Mouse (Mus musculus) stomach, postnatal 0 days (tissue): ENCODE results near the gene Eif3k.
A peak's percentile ranks its signal among the peaks of the same experiment; 100 is the strongest.

Experiments used
- CTCF ChIP-seq: IDR thresholded peaks from 2 replicates; pipeline ENCODE4 v1.5.1; 2016; ENCODE audit warnings: antibody characterized with exemption, low read depth, mild to moderate bottlenecking, moderate library complexity
- EP300 ChIP-seq: optimal IDR thresholded peaks from 2 replicates; pipeline ENCODE3; 2016; ENCODE audit warnings: antibody characterized with exemption

DNA sequence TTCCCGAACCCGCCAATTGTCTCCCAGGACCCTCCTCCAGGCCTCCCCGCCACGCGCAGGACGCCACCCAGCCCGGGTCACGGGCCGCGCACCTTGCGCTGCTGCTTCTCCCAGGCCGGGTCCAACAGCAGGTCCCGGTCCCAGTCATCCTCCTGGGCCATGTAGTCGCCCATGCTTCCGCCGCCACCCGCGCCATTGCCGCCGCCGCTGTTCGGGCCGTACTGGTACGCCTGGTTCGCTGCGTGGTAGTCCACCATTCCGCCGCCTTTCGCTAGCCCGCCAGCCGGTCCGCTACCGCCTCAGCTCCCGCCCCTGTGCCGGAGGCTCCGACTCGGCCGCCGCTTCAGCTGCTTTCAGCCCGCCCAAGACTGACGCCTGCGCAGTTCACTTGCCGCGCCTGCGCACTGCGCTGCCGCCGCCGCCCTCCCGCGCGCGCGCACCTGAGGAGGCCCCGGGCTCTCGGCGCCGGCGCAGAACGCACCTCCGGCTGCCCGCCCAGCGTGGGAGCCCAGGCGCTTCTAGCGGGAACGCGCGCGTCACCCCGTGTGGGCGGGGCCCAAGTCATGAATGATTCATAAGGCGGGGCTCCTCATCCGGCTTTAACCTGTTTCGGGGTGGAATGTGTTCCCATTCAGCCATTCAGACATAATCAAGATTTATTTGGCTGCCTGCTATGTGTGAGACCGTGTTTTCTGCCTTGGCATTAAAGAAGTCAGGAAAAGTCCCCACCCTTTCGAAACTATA is 19.6 kb downstream of the Eif3k start, which contains the start of gene Actn4:
- TF ChIP-seq CTCF: no peak
- peak; percentile 49 for TF ChIP-seq EP300
